Mouse (Mus musculus): ENCODE data around the gene Rnaseh2c. TPM values are rescaled to one million over a fixed set of nuclear protein-coding genes. Genes with fewer than 3 reads are reported as not detected.

Gene Rnaseh2c
- polyA plus RNA-seq, 1 experiment from 2014 or later = 137 TPM

DNA sequence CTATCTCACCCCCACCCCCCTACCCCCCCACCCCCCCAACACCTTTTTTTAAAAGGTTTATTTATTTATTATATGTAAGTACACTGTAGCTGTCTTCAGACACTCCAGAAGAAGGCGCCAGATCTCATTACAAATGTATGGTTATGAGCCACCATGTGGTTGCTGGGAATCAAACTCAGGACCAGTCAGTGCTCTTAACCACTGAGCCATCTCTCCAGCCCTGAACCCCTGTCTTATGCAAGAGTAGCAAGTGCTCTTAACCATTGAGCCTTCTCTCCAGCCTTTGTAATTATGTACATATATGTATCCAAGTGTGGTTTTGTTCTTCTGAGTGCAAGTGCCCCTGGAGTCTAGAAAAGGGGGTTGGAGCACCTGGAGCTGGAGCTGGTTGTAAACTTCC, 10.3 kb downstream of the Rnaseh2c start:
- no peak for ATAC-seq (ENCODE audit: low FRiP score, low read depth)
- Histone ChIP-seq H3K4me2 (replicated peaks) (no peak overlapping the region), H3K27me3 (peaks cover 16% of the 10 kb centered on the region; the same call in 1 of the 2 replicates), H3K4me3 (no peak overlapping the region), H3K9ac (replicated peaks) (no peak overlapping the region), H3K27ac (replicated peaks) (no peak overlapping the region), H3K4me1 (peaks cover 25% of the 10 kb centered on the region), H3K36me3 (peaks cover 20% of the 10 kb centered on the region), H3K9me3 (no peaks in the 10 kb centered on the region)
- 92% methylated on average over 1 of the region's 1 CpGs for WGBS

DNA sequence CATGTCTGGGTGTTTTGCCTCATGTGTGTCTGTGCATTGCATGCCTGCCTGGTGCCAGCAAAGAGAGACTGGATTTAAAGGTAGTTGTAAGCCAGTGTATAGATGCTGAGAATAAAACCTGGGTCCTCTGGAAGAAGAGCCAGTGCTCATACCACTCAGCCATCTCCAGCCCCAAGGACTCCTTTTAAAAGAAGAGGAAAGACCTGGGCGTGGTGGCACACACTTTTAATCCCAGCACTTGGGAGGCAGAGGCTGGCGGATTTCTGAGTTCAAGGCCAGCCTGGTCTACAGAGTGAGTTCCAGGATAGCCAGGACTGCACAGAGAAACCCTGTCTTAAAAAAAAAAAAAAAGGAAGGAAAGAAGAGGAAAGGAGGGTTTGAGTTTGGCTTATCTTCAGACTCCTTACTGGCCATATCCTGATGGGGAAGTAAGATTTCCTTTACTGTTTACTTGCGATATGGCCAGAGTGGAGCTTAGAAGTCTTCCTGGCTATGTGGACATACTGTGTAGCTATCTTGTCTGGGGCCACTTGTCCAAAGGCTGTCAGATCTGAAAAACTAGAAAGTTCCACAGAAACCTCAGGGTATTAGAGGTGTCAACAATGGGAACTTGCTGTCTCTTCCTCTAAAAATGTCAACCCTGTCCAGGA, 11.2 kb downstream of the Rnaseh2c start:
- no peak overlapping the region for H3K4me2 ChIP-seq (replicated peaks)
- peaks cover 16% of the 10 kb centered on the region; the same call in 1 of the 2 replicates for H3K27me3 ChIP-seq
- H3K9ac ChIP-seq (replicated peaks) = no peak overlapping the region
- no peak overlapping the region for H3K4me3 ChIP-seq
- no peaks in the 10 kb centered on the region for H3K9me3 ChIP-seq
- H3K27ac ChIP-seq (replicated peaks) = no peak overlapping the region
- peaks cover 25% of the 10 kb centered on the region for H3K4me1 ChIP-seq
- 74% methylated on average over 3 of the region's 3 CpGs for WGBS
- ATAC-seq (ENCODE audit: low FRiP score, low read depth) = no peak
- H3K36me3 ChIP-seq = peaks cover 11% of the 10 kb centered on the region

- Histone ChIP-seq H3K27ac (replicated peaks) (no peak overlapping the region), H3K4me3 (no peak overlapping the region), H3K4me2 (replicated peaks) (no peak overlapping the region), H3K27me3 (peaks cover 16% of the 10 kb centered on the region; the same call in 1 of the 2 replicates), H3K9me3 (no peaks in the 10 kb centered on the region), H3K4me1 (peaks cover 11% of the 10 kb centered on the region), H3K9ac (replicated peaks) (no peak overlapping the region), H3K36me3 (no peaks in the 10 kb centered on the region)
- WGBS = 70% methylated on average over 2 of the region's 2 CpGs
- no peak for ATAC-seq (ENCODE audit: low FRiP score, low read depth)
Measured at GRCm38 (mm10) chr19:5614953-5615352, 13.3 kb downstream of the Rnaseh2c start.

DNA sequence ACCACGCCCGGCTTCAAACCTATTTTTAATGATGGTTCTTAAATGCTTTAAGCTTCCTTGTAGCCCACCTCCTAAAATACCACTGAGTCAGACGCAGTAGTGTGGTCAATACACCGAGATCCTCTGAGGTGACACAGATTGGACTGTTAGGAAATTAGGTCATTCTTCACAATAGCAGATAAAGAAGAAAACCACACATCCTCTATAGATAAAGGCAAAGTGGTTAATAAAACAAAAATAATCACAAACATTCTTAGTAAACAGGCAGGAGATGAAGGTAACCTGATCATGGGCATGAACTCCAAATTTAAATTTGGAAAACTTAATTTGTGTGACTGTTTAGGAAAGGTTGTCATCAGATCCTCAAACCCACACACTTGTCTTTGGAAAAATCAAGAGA, 18.3 kb downstream of the Rnaseh2c start:
- Histone ChIP-seq H3K4me3 (no peak overlapping the region), H3K27ac (replicated peaks) (no peak overlapping the region), H3K9me3 (no peaks in the 10 kb centered on the region), H3K4me1 (no peaks in the 10 kb centered on the region), H3K36me3 (no peaks in the 10 kb centered on the region), H3K27me3 (peaks cover 7% of the 10 kb centered on the region), H3K4me2 (replicated peaks) (no peak overlapping the region), H3K9ac (replicated peaks) (no peak overlapping the region)
- whole genome bisulfite sequencing = 91% methylated on average over 4 of the region's 4 CpGs
- ATAC-seq (ENCODE audit: low FRiP score, low read depth) = no peak

- no peak overlapping the region for H3K4me3 ChIP-seq
- 82% methylated on average over 5 of the region's 5 CpGs for WGBS
- no peaks in the 10 kb centered on the region for H3K36me3 ChIP-seq
- no peaks in the 10 kb centered on the region; the same call in 1 of the 2 replicates for H3K27me3 ChIP-seq
- no peaks in the 10 kb centered on the region for H3K4me1 ChIP-seq
- no peak overlapping the region for H3K27ac ChIP-seq (replicated peaks)
- no peaks in the 10 kb centered on the region for H3K9me3 ChIP-seq
- no peak overlapping the region for H3K4me2 ChIP-seq (replicated peaks)
- no peak overlapping the region for H3K9ac ChIP-seq (replicated peaks)
- ATAC-seq (ENCODE audit: low FRiP score, low read depth) = no peak
Measured at GRCm38 (mm10) chr19:5621884-5622283, 20.2 kb downstream of the Rnaseh2c start.

- H3K27ac ChIP-seq (replicated peaks) = no peak overlapping the region
- no peak overlapping the region for H3K4me2 ChIP-seq (replicated peaks)
- H3K9ac ChIP-seq (replicated peaks) = no peak overlapping the region
- ATAC-seq (ENCODE audit: low FRiP score, low read depth) = no peak
- H3K9me3 ChIP-seq = no peaks in the 10 kb centered on the region
- no peaks in the 10 kb centered on the region; the same call in 1 of the 2 replicates for H3K27me3 ChIP-seq
- WGBS = 93% methylated on average over 8 of the region's 8 CpGs
- no peak overlapping the region for H3K4me3 ChIP-seq
- H3K4me1 ChIP-seq = no peaks in the 10 kb centered on the region
- H3K36me3 ChIP-seq = no peaks in the 10 kb centered on the region
Measured at GRCm38 (mm10) chr19:5625311-5625710, 23.6 kb downstream of the Rnaseh2c start.

- Histone ChIP-seq H3K27me3 (no peaks in the 10 kb centered on the region), H3K36me3 (no peaks in the 10 kb centered on the region), H3K9ac (replicated peaks) (no peak overlapping the region), H3K27ac (replicated peaks) (no peak overlapping the region), H3K4me3 (no peak overlapping the region), H3K9me3 (no peaks in the 10 kb centered on the region), H3K4me1 (no peaks in the 10 kb centered on the region), H3K4me2 (replicated peaks) (no peak overlapping the region)
- ATAC-seq (ENCODE audit: low FRiP score, low read depth) = no peak
Measured at GRCm38 (mm10) chr19:5629907-5630306, 28.2 kb downstream of the Rnaseh2c start.

DNA sequence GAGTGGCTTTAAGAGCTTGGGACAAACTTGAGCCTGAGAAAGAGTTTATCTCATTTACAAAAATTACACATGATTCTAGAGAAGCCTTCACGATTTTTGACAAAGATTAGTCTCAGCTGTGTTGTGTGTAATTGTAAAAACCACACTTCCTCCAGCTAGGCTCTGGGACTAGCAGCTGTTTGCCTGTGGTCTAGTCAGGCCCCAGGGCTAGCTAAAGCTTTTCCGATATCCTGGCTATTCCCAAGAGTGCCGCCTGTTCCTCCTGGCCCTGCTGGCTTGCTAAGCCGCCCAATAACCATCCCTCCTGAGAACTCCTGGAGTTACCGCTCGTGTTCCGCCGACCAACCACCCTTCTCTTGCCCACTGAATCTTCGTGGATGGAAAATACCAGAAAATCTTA, 30.4 kb downstream of the Rnaseh2c start:
- WGBS = 74% methylated on average over 9 of the region's 9 CpGs
- H3K9ac ChIP-seq (replicated peaks) = no peak overlapping the region
- no peak for ATAC-seq (ENCODE audit: low FRiP score, low read depth)
- no peak overlapping the region for H3K4me3 ChIP-seq
- no peaks in the 10 kb centered on the region for H3K9me3 ChIP-seq
- no peaks in the 10 kb centered on the region for H3K36me3 ChIP-seq
- no peak overlapping the region for H3K27ac ChIP-seq (replicated peaks)
- no peak overlapping the region for H3K4me2 ChIP-seq (replicated peaks)
- H3K4me1 ChIP-seq = peaks cover 7% of the 10 kb centered on the region
- H3K27me3 ChIP-seq = no peaks in the 10 kb centered on the region

GRCm38 (mm10) chr19:5636036-5636570, 34.4 kb downstream of the Rnaseh2c start:
- H3K4me2 ChIP-seq (replicated peaks) = no peak overlapping the region; the same call in 1 of the 2 replicates
- no peak overlapping the region for H3K9ac ChIP-seq (replicated peaks)
- peaks cover 16% of the 10 kb centered on the region for H3K4me1 ChIP-seq
- no peaks in the 10 kb centered on the region for H3K9me3 ChIP-seq
- H3K27me3 ChIP-seq = no peaks in the 10 kb centered on the region
- no peak overlapping the region for H3K4me3 ChIP-seq
- ATAC-seq (ENCODE audit: low FRiP score, low read depth) = no peak
- H3K36me3 ChIP-seq = peaks cover 24% of the 10 kb centered on the region
- 81% methylated on average over 7 of the region's 7 CpGs for WGBS
- no peak overlapping the region for H3K27ac ChIP-seq (replicated peaks)

- no peak; the same call in 1 of the 2 replicates for ATAC-seq (ENCODE audit: low FRiP score, low read depth)
- Histone ChIP-seq H3K4me2 (replicated peaks) (peak overlapping the region; percentile 72), H3K4me3 (peak overlapping the region; percentile 84), H3K27me3 (no peaks in the 10 kb centered on the region), H3K9me3 (no peaks in the 10 kb centered on the region), H3K36me3 (peaks cover 29% of the 10 kb centered on the region), H3K4me1 (peaks cover 16% of the 10 kb centered on the region), H3K9ac (replicated peaks) (peak overlapping the region; percentile 84), H3K27ac (replicated peaks) (peak overlapping the region; percentile 79)
- 43% methylated on average over 12 of the region's 12 CpGs for WGBS
Measured at GRCm38 (mm10) chr19:5636571-5637041, 34.9 kb downstream of the Rnaseh2c start.

GRCm38 (mm10) chr19:5637069-5638047, 35.7 kb downstream of the Rnaseh2c start, which contains the start of gene Rela:
TSS of gene Rela (plus strand) at chr19:5637483.
- Histone ChIP-seq H3K36me3 (peaks cover 37% of the 10 kb centered on the region), H3K27me3 (no peaks in the 10 kb centered on the region), H3K4me2 (replicated peaks) (peak within 1 kb of the TSS; percentile 72), H3K4me1 (peaks cover 16% of the 10 kb centered on the region), H3K4me3 (peak within 1 kb of the TSS; percentile 84), H3K9ac (replicated peaks) (peak within 1 kb of the TSS; percentile 84), H3K9me3 (no peaks in the 10 kb centered on the region), H3K27ac (replicated peaks) (peak within 1 kb of the TSS; percentile 79)
- peak; percentile 83 for ATAC-seq (ENCODE audit: low FRiP score, low read depth)
- 1% methylated on average over 88 of the region's 109 CpGs for WGBS
